Mouse (Mus musculus) adrenal gland, postnatal 36 days (tissue): Measurements from ENCODE around the gene Hnf4a. TPM values are rescaled to one million over a fixed set of nuclear protein-coding genes. Genes with fewer than 3 reads are reported as not detected.
"Not testable (repeated sequence)": the region's sequence is repeated elsewhere in the genome, so short reads cannot be mapped to it uniquely, and the experiment has no call there.

ENCODE experiments used
- DNase-seq, 2 experiments: peaks; one replicate each; pipeline ENCODE4 v3.0.0; 2021; ENCODE audit warnings: mixed read lengths in 1 of 2
- long read RNA-seq, 2 experiments: library from polyadenylated mRNA; stranded (forward); transcript quantifications; one replicate each; pipeline ENCODE4 v2.0.0; 2021; ENCODE audit warnings: borderline sequencing depth in 2 of 2
- total RNA-seq, 2 experiments: library from RNA; stranded (reverse); gene quantifications; 2 replicates each; pipeline ENCODE4 v1.2.3; 2021

The Hnf4a gene
- under 1 TPM in 1 of 2 experiments, not detected in 1; 0.40 TPM for total RNA-seq
- long read RNA-seq, experiment 1 = 0 reads
- long read RNA-seq, experiment 2, partial matches to known transcripts = 1 of 2 reads
- long read RNA-seq, experiment 2, other reads (novel, unspliced or antisense) = 1 of 2 reads

DNA sequence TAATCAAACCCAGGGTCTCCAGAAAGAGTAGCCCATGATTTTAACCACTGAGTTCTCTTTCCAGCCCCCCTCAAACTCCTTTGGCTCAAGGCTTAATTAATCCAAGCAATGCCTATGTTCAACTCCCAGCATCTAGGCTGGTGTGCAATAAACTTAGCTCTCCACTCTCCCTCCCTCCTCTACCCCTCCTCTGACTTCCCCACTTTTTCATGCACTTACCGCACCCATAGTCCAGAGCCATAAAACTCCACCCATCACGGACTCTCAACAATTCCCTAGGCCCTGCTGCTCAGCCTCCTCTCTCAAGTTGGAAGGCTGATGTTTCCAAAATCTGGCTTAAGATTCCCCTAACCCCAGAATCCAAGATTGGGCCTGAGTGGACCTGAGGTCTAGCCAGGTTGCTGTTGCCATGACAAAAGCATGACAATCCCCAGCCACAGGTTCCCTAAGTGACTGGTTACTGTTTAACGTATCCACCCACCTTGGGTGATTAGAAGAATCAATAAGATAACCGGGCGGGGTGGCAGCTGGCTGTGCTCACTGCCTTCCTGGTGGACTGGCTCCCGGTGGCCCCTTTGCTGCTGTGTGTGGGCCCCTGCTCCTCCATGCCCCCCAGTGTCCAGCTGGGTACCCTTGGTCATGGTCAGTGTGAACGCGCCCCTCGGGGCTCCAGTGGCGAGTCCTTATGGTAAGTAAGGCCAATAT is at the start of gene Hnf4a:
Gene Hnf4a, plus strand, starts transcription at position 509 of the 705 bp plus-strand sequence.
- DNase-seq = no peak

DNA sequence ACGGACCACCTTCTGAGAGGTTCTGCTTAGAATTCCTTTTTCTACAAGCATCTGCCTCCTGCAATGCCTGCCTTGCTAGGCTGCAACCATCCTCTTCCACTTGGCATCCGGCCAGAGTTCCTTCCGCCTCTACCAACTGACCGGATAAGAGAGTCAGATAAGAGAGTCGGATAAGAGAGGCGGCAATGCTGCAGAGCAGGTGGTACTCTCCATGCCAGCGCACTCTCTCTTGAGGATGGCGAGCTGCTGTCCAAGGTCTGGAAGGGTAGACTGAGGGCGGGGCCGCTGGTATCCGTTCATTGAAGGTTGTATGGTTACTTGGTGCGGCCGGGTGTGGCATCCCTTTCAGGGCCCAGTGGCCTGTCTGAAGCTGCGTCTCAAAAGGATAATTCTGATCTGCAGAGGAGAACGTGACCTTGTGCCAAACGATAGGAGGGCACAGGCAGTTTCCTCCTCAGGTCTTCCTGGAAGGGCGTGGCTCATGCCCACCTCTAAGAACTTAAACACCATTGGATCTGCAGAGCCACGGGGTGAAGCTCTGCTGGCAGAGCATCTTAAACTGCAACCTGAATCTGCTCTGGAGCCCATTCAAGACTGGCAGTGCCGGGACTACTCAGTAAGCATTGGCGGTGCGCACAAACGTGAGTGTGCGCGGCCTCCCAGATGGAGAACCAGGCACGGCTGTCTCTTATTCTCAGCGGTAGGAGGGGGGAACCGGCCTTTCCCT is 47.9 kb upstream of the Hnf4a start:
- no peak for DNase-seq

DNA sequence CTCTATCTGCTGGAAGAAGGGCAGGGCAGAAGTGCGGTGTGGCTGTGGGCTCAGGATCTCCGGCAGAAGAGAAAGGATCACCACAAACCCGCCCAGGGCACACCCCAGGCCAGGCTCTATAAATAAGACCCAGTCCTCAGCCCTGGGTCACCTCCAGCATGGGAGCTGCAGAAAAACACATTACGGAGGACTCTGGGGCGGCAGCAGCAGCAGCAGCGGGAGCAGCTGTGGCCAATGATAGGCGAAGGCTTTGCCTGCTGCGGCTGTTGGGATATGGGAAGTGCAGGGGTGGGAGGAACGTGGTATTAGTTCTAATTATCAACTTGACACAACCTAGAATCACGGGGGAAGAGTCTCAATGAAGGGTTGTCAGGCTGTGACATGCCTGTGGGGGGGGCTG is 47.2 kb upstream of the Hnf4a start:
- no peak for DNase-seq

DNA sequence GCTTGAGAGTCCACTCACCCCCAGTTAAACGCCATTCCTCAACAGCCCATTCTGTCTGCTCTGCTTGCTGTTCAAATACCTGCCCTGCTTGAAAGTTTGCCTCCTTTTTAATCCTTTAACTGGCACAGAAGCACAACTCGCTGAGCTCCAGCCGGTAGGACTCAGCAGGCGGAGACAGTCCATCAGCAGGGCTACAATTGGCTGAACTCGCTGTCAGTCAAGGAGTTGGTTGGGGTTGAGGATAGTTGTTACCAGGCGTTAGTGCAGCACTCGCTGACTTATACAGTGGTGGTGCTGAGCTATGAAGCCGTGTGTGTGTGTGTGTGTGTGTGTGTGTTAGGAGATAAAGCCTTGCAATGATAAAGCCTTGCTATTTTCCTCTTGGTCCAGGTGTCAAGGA is 46.0 kb upstream of the Hnf4a start:
- DNase-seq = no peak

DNA sequence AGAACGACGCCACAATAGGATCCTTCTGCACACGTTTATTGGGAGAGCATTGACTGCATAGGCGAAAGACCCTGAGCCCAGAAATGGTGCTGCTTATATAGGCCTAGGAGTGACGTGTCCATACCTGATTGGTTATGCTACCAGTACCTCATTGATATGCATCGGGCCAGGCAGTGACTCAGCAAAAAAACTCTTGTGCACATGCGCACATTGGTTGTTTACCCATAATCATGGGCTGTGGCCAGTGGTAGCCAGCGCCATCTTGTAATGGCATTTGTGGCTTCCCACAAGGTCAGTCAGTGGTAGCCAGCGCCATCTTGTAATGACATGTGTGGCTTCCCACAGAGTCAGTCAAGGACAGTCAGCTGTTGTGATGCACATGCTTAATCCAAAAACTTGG is 45.3 kb upstream of the Hnf4a start:
- not testable (repeated sequence) for DNase-seq

DNA sequence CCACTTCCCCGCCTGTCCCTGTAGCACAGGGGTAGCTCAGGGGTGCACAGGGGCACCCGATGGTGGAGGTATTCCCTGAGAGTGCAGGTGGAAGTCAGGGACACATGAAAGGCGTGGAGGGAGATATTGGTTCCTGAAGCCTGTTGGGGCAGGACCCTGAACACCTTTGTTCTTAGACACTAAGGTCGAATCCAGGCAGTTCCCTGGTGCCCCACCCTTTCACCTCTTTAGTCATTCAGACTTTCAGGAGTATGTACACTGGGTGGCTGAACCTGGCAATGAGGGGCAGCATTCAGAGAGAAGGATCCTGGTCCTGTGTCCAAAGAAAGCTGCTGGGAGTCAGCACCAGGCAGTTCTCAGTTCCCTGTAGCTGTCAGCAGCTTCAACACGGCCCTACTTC is 44.2 kb upstream of the Hnf4a start:
- no peak for DNase-seq

DNA sequence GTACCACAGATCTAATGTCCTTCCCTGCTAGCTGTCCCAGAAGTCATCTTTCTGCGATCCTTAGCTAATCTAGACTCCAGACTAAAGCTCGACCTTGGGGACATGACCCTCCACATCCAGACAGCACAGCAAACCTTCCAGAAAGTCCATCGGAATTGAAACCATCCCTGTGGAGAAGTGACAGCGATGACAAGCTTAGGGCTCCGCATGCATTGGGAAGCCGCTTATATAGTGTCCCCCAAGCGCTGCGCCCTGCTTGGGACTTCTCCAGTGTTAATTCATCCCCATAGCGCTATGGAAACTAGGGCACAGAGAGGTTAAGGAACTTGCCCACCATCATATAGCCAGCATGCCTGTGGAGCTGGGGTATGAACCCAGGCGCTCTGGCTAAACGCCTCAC is 43.8 kb upstream of the Hnf4a start:
- no peak for DNase-seq

DNA sequence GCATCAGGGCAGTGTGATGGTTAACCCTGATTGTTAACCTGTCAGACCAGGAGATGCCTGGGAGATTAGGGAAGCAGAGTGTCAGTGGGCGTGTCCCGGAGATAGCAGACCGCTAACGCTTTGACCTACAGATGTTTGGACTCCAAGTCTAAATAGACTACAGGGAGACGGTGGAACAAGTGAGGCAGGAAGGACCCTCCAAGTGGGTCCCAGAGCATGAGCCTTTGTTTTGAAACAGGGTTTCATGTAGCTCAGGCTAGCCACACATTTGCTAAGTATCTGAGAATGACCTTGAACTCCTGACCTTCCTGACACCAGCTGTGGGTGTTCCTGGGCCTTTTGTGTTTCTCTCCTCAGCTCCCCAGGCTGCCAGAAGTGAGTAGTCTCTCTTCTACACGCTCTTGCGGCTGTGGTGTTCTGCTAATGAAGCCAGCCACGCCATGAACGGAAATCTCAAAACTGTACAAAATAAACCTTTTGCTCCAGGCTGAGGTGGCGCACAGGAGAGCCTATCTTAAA is 43.3 kb upstream of the Hnf4a start:
- DNase-seq = no peak

DNA sequence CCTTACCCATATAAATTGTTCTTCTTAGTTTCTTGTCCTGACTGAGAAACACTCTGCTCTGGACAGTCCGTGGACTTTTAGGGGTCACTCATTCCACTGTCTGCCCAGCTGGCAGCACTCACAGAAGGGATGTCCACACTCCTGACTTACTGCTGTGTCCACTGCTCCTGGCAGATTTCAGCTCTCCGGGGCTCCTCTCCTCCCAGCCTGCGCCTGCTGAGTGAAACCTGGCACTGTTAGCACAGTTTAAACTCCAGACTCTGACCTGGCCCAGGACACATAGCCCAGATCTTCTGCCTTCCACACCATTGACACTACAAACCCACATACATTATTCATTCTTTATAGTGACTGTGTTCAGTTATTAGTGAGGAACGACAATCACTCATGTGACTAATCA is 42.6 kb upstream of the Hnf4a start:
- no peak for DNase-seq

DNA sequence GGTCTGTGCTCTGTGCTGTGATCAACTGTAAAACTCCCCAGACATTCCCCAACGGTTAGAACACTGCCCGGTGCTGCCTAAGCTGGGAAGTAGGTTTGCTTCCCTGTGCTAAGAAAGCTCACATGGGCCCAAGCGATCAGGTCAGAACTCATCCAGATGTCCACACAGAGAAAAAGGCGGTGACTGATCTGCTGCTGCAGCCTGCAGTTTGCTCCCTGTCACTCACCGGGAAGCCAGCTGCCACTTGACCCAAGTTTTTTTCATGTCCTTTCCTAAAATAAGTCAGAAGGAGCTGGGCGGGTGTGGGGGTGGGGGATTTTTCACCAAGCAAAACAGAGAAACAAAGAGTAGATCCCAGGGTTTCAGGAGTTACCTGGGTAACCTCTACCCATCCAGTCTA is 42.0 kb upstream of the Hnf4a start:
- DNase-seq = no peak

DNA sequence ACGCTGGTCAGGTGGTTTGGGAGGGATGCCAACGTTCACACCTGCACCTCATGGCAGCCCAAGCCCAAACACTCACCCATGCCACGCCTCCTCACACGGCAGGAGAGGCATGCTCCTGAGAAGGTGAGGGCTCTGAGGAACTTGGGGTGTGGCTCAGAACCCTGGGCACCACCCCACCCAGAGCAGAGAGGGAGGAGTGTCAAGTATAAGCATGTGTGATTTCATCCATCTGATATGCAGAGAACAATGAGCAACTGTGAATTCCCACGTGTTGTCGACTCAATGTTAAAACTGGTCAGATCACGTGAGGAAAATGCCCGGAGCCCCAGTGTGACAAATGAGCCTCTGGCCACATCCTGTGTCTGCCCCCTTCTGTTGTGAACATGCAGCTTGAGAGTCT is 39.8 kb upstream of the Hnf4a start:
- DNase-seq = no peak

DNA sequence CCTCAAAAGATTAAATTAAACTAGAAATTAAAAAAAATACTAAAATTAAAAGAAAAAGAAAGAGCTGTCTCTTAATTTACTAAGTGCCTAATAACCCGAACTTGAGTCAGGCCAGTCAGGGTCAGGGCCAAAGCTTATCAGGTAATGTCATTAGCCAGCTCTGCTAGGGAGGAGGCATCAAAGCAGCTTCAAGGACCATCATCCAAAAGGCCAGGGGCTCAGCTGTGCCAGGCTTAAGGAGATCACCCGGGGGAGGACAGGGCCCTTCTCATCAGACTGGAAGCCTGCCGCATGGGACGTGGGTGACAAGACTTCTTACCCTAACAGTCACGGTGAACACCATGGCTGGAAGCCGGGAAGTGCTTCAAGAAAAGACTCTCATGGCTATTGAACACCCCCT is 39.0 kb upstream of the Hnf4a start:
- peak; percentile 66 to 74 for DNase-seq

DNA sequence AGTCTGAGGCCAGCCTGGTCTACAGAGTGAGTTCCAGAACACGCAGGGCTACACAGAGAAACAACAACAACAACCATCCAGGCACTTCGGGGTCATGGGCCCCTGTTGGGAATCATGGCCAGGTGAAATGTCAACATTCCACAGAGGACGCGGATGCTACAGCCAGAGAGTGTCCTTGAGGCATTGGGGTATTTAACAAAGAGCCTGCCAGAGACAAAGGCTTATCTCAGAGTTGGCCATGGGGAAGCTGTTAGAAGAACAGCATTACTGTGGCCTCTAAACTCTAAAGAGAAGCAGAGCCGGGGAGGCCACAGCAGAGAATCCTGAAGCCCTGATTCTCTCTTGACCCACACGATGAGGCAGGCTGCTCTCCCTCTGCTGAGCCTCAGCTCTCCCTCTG is 37.7 kb upstream of the Hnf4a start:
- peak in 1 of 2 experiments; percentile 34 for DNase-seq

DNA sequence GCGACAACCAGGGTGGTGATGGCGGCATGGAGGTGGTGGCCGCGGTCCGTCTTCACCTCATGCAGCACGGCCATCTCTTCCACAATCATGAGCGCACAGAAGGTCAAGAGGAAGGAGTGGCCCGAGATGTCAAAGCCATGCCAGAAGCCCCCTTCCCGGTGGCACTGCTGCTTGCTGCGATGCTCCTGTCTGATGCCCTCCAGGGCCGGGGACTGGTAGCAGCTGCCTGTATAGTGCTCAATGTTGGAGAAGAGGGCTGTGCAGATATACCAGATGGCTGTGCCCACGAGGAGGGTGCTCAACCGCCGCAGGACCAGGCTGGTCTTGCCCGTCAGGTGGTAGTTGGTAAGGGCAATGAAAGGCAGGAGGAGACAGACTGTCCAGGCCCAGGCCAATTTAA is 36.9 kb upstream of the Hnf4a start:
- DNase-seq = no peak

DNA sequence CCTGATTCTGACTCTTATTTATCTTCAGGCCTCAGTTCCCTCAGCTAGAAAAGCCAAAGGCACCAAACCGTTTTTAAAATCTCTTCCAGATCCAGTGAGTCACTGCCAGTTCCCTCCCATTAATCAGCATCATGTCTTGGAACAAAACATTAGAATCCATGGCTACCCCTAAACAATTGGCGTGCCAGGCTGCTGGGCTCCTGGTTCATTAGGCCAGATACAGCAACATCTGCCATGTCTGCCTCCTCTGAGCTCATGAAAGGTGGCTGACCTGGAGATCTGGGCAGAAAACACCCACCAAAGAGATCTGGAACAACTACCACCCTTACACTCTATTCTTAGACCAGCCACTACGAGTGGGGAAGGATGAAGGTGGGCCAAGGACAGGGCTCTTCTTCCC is 35.5 kb upstream of the Hnf4a start:
- DNase-seq = peak; percentile 39 to 63

DNA sequence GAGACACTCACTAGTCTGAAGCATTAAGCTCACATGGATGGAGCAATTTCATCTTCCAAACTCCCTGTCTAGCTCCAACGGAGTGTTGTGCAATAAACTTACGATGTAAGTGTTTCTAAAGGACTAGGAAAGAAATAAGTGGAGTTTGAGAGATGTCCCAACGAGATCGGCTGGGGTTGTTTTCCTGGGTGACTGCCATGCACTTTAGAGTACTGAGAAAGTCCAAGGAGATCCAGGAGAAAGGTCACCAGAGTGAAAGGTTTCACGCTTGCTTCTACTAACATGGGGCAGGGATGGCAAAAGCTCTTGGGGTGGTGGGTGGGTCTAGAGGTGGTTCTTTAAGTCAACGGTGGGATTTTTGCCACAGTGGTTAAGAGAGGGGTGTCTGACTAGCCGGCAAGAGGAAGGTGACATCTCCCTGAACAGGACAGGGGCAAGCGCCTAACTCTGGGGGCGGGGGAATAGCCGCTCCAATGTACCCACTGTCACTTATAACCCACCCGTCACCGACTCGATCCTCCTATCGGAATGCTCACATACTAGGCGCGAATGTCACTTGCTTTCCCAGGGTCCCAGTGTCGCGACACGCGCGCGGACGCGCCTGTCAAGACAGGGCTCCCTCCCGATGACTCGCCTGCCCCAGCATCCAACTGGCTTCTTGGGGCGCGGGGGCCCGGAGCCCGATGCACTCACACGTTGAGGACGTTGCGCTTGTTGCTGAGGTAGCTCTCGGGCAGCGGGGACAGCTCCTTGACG is 34.7 kb upstream of the Hnf4a start:
- DNase-seq = peak in 1 of 2 experiments; percentile 42

DNA sequence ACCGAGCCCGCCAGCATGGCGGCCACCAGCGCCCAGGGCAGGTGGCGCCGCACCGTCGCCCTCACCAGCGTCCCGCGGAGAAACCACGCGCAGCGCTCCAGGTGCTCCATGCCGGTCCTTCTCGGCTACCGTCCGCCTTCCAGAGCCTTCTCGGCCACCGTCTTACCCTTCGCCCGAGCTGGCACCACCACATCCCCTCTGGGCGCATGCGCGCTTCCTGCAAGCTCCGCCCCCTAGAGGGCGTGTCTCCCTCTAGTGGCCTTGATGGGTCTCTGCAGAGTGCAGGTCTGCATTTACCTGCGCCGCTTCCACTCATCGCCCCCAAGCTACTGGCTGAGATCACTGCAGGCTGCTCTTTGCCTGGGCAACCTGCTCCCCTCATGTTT is 34.1 kb upstream of the Hnf4a start, which contains the start of gene Fitm2:
Gene Fitm2, minus strand, starts transcription at position 164 of the 386 bp plus-strand sequence.
- DNase-seq = peak; percentile 95

DNA sequence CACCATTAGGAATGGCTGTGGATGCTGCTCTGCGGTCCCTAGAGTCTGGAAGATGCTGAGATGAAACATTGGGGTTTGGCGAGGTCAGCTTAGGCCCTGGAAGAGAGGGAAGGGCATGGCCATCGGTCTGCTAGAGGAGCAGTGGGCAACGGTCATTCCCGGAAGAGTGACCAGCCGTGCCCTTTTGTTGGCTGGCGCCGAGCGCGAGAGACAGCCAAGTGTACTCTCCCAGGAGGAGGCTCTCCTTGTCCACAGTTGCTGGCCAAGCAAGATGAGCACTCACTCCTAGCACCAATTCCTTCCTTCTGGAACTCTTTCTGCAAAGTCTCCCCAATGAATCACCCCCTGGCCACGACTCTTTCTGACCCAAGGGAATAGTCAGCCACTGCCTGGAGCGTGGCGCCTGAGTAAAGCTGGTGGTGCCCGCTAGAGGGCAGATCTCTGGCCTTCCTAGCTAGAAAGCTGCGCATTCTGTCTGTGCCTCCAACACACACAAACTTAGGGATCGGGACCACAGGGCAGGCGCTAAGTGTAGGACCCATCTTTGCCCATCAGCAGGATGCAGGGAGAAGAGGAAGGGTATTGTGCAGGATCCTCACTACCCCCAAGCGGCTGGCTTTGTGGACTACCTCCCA is 26.3 kb upstream of the Hnf4a start:
- DNase-seq = peak; percentile 43 to 59

DNA sequence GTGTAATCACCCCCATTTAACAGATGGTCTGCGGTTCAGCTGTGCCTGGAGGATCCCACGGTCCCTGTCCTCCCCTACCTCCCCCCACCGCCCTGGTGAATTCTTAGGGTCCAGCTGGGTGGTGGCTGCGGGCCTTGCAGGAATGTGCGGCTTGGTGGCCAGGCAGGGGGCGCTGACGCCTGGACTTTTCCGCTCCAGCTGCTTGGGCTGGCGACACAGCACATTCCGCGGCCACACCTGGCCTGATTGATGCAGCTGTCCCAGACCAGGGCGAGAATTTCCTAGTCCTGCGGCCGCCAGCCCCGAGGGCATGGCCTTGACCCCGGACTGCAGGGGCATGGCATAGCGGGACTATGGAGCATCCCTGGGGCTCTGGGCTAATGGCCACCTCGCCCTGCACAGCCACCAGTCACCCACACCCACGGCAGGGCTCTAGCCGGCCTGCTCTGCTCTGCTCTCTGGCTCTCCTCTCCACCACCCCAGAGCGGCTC is 25.0 kb upstream of the Hnf4a start:
- DNase-seq = no peak

DNA sequence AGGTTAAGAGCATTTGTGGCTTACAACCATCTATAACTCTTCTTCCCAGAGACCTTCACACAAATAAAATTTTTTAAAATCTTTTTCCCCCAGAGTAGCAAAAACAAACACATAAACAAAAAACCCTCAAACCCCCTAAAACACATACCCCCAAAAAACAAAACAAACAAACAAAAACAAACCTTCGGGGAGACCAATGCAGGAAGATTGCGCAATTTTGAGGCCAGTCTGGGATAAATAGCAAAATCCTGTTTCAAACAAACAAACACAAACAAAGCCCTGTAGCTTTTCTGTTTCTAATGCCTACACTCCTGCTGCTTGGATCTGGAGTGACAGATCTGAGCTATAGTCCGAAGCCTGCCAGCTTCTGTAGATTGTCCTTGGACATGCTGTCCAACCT is 19.2 kb upstream of the Hnf4a start:
- no peak for DNase-seq

DNA sequence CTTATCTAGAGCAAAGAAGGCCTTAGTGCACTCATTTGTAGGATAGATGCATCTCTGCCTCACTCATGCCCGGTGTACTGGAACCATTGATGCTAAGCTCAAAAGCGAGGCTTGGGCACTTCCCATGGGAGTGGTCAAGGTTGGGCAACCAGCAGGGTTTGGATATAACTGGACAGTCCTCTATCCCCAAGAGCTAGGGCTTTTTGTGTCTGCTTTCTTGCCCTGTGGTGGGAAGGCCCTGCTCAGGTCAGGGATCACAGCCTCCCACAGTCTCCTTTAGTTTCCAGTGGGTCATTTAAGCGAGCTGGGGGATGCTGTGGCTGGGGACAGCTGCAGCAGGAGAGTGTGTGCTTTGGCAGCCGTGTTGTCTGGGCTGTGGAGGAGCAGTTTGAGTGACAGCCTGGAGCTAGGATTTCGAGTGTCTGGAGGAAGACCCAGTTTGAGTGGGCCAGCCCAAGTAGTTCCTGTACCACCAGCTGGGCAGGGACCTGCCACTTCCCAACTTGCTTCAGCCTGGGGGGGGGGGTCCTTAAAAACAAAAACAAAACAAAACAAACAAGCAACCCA is 16.8 kb upstream of the Hnf4a start:
- DNase-seq = no peak

DNA sequence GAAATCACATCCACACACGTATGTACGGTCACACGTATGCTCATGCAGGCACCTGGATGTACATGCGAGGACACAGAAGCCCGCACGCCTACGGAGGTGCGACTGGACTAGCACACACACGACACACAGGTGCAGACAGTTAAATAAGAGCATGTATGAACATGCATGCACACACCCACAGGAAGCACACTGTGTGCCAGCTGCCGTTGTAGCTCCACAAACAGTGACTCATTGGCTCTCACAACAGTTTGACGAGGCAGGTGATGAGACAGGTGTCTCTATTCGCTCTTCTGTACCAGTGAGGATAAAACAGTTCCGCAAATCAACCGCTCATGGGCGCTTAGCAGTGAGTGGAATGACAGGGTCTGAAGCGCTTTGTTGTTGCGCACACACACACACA is 16.0 kb upstream of the Hnf4a start:
- no peak for DNase-seq
